Mouse (Mus musculus) cortical plate, adult 2 months (tissue): ENCODE data around the gene Dbi. TPM values are rescaled to one million over a fixed set of nuclear protein-coding genes. Genes with fewer than 3 reads are reported as not detected.
"Not testable (repeated sequence)": the region's sequence is repeated elsewhere in the genome, so short reads cannot be mapped to it uniquely, and the experiment has no call there.

Source experiments
- H3K27ac ChIP-seq: fragments of 200-500 bp; 2 replicates; pipeline ENCODE4 v1.5.1; 2012; ENCODE audit warnings: low read length, control low read depth, inconsistent platforms; ENCODE audit not compliant: insufficient read depth
- H3K4me1 ChIP-seq: fragments of 200-500 bp; 2 replicates; pipeline ENCODE4 v1.6.1; 2011; ENCODE audit warnings: low read length; ENCODE audit not compliant: control insufficient read depth, insufficient read depth
- H3K4me3 ChIP-seq: fragments of 200-500 bp; 2 replicates; pipeline ENCODE4 v1.5.1; 2011; ENCODE audit warnings: mild to moderate bottlenecking, low read length, control low read depth; ENCODE audit not compliant: insufficient read depth
- CTCF ChIP-seq: fragments of 200-500 bp; IDR thresholded peaks from 2 replicates; pipeline ENCODE4 v1.5.1; 2011; ENCODE audit warnings: mild to moderate bottlenecking, control low read depth, low read length; ENCODE audit not compliant: insufficient read depth; ENCODE audit errors: extremely low read depth
- POLR2A ChIP-seq: fragments of 200-500 bp; IDR thresholded peaks from 2 replicates; pipeline ENCODE4 v1.6.1; 2011; ENCODE audit warnings: mild to moderate bottlenecking, low read length, control low read depth; ENCODE audit not compliant: insufficient read depth; ENCODE audit errors: extremely low read depth
- polyA plus RNA-seq: library from polyadenylated mRNA; depleted of rRNA; stranded (reverse); fragments of >200 nt; gene quantifications from 2 replicates; pipeline ENCODE4 v1.2.3, GENCODE M21; 2012

Gene Dbi
- polyA plus RNA-seq, 1 experiment: 579 TPM

- Histone ChIP-seq H3K4me3 (no peak overlapping the region), H3K27ac (no peak overlapping the region), H3K4me1 (no peaks in the 10 kb centered on the region)
- TF ChIP-seq POLR2A: no peak
- TF ChIP-seq CTCF: no peak
Observed at GRCm38 (mm10) chr1:120111766-120112165, 9.1 kb downstream of the Dbi start.

- TF ChIP-seq POLR2A: no peak
- no peak for TF ChIP-seq CTCF
- Histone ChIP-seq H3K27ac (no peak overlapping the region), H3K4me3 (no peak overlapping the region), H3K4me1 (no peaks in the 10 kb centered on the region)
Observed at GRCm38 (mm10) chr1:120109741-120110432, 11.0 kb downstream of the Dbi start.

- no peak for TF ChIP-seq POLR2A
- no peak for TF ChIP-seq CTCF
- Histone ChIP-seq H3K4me1 (no peaks in the 10 kb centered on the region), H3K4me3 (no peak overlapping the region), H3K27ac (no peak overlapping the region)
Observed at GRCm38 (mm10) chr1:120105556-120105959, 15.3 kb downstream of the Dbi start.

- Histone ChIP-seq H3K4me1 (no peaks in the 10 kb centered on the region), H3K27ac (no peak overlapping the region), H3K4me3 (no peak overlapping the region)
- no peak for TF ChIP-seq POLR2A
- TF ChIP-seq CTCF: no peak
Observed at GRCm38 (mm10) chr1:120101227-120101609, 19.7 kb downstream of the Dbi start.

GRCm38 (mm10) chr1:120100456-120101226 is 20.2 kb downstream of the Dbi start:
- TF ChIP-seq POLR2A (no peak), CTCF (no peak)
- no peaks in the 10 kb centered on the region for H3K4me1 ChIP-seq
- H3K4me3 ChIP-seq: no peak overlapping the region
- no peak overlapping the region for H3K27ac ChIP-seq

- no peak overlapping the region for H3K27ac ChIP-seq
- no peaks in the 10 kb centered on the region for H3K4me1 ChIP-seq
- TF ChIP-seq POLR2A (no peak), CTCF (no peak)
- no peak overlapping the region for H3K4me3 ChIP-seq
Observed at GRCm38 (mm10) chr1:120099483-120099882, 21.4 kb downstream of the Dbi start.

- TF ChIP-seq POLR2A (no peak), CTCF (peak; percentile 70)
- Histone ChIP-seq H3K27ac (no peak overlapping the region), H3K4me3 (no peak overlapping the region), H3K4me1 (no peaks in the 10 kb centered on the region)
Observed at GRCm38 (mm10) chr1:120098327-120098726, 22.6 kb downstream of the Dbi start.

- Histone ChIP-seq H3K27ac (no peak overlapping the region), H3K4me1 (no peaks in the 10 kb centered on the region), H3K4me3 (no peak overlapping the region)
- TF ChIP-seq POLR2A: no peak
- TF ChIP-seq CTCF: no peak
Observed at GRCm38 (mm10) chr1:120094920-120095319, 26.0 kb downstream of the Dbi start.

GRCm38 (mm10) chr1:120093482-120094134 is 27.3 kb downstream of the Dbi start:
- not testable (repeated sequence) for H3K27ac ChIP-seq, H3K4me3 ChIP-seq, H3K4me1 ChIP-seq
- TF ChIP-seq CTCF: peak; percentile 97

- Histone ChIP-seq H3K4me1 (no peaks in the 10 kb centered on the region), H3K4me3 (no peak overlapping the region), H3K27ac (no peak overlapping the region)
- no peak for TF ChIP-seq CTCF
- TF ChIP-seq POLR2A: no peak
Observed at GRCm38 (mm10) chr1:120090880-120091570, 29.9 kb downstream of the Dbi start.
